Mouse (Mus musculus): ENCODE measurements at regions not wholly inside any gene's neighbourhood (a gene's known extent, or its start where the extent isn't known, plus 50 kb on each side); places are given as distances from the start of the nearest gene placed in this dataset.
A peak's percentile ranks its signal among the peaks of the same experiment; 100 is the strongest.

DNA sequence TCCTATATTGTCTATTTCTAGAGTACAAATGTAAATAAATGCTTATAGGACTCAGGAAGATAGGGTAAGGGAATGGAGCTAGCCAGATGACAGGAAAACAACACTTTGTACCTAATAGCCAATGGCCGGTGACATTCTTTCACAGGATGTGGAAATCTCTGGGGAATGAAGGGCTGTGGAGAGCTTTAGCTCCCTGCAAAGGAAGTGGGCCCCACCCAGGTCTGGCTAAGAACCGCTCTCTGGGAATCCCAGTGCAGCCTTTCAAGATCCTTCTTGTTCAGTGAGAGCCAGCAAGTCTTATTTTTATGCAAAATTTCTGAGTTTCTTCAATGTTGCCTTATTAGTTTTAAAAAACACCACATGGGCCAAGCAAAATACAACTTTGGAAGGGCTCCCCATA, 54.7 kb upstream of the Pappa2 start:
- DNase-seq: peak; percentile 57

GRCm38 (mm10) chr1:159036371-159036770, 56.1 kb upstream of the Pappa2 start:
- no peak for DNase-seq

DNA sequence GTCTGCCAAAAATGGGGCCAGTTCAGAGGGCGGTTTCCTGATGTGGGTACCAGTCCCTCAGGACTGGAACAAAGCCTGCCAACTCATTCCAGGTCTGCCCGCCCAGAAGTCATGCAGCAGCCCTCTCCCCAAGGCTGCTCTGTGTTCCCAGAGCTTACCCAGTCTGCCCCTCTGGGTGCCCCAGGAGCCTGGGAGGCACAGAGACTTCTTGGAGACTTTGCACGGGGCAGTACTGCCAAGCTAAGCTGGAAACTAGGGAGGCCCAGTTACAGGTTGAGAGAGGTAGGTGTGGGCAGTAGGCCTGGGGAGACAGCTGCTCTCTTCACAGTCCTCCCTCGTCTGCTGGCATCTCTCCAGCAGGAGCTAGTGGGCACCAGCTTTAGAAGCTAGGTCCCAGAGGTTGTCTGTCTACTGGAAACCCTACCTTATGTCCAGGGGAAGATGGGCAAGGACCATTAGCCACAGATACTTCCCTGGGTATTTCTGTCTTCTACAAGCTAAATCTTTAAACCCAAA, 65.6 kb upstream of the Pappa2 start:
- no peak for DNase-seq

- DNase-seq: peak; percentile 8
Observed at GRCm38 (mm10) chr1:159065024-159065423, 84.7 kb upstream of the Pappa2 start.

DNA sequence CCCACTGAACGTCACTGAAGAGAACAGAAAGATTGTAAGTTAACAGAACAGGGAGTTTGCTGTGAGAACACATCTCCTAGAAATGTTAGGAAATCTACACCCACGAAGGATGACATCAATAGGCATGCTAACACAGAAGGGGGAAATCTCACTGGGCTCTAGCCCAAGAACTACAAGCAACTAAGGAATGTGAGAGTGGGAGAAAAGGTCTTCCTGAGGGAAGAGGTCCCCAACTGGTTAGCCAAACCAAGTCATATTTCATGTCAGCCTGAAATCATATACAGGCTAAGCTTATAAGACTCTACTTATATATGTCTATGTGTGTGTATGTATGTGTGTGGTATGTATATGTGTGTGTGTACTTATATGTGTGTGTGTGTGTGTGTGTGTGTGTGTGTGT, 118.9 kb upstream of the Pappa2 start:
- peak; percentile 11 for DNase-seq

GRCm38 (mm10) chr1:159122201-159122600, 109.9 kb upstream of the Cop1 start:
- DNase-seq: no peak

GRCm38 (mm10) chr1:159124874-159125273, 107.2 kb upstream of the Cop1 start:
- no peak for DNase-seq

- peak; percentile 84 for DNase-seq
Observed at GRCm38 (mm10) chr1:159135301-159135700, 96.8 kb upstream of the Cop1 start.

- DNase-seq: no peak
Observed at GRCm38 (mm10) chr1:159147788-159148497, 84.2 kb upstream of the Cop1 start.

- DNase-seq: no peak
Observed at GRCm38 (mm10) chr1:159148498-159149187, 83.5 kb upstream of the Cop1 start.

DNA sequence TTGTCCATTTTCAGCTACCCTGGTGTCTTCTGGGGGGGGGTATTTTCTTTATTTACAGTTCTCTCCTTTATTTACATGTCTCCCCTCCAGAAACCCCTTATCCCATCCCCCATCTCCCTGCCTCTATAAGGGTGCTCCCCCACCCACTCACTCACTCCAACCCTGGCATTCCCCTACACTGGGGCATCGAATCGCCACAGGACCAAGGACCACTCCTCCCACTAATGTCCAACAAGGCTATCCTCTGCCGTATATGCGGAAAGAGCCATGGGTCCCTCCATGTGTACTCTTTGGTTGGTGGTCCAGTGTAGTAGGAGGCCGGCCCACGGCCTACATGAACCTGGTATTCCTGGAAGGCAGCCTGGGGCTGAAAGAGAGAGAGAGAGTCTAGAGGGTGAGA, 82.9 kb upstream of the Cop1 start:
- DNase-seq: no peak

DNA sequence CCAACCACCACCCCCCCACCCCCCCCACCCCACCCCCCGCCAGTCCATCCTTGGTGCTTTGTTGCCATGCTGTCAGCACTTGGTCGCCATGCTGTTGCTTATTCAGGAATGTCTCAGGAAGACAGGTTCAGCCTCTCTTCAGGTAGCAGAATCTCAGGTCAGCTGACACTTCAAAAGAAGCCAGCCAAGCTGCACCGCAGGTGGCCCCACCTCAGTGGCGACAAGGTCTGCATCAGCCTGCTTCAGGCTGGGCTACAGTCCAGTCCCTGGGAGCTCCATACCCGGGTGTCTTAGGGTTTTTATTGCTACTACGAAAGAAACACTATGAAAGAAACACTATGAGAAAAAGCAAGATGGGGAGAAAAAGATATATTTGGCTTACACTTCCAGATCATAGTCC, 82.4 kb upstream of the Cop1 start:
- no peak for DNase-seq

DNA sequence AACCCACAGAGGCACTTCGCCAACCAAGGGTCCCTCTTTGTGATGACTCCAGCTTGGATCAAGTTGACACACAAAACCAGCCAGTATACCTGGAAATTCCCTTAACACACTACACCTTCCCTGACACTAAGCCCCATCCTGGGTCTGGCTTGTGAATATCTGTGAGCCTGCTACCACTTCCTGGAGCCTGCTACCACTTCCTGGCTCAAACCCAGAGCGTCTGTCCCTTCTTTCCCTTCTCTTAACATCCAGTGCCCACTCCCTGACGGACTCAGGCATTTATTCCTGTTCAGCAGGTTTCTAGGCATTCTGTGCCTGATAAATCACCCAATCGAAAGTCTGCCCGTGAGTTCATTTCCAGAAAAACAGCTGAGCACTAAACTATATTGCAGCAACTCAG, 81.8 kb upstream of the Cop1 start:
- DNase-seq: no peak

DNA sequence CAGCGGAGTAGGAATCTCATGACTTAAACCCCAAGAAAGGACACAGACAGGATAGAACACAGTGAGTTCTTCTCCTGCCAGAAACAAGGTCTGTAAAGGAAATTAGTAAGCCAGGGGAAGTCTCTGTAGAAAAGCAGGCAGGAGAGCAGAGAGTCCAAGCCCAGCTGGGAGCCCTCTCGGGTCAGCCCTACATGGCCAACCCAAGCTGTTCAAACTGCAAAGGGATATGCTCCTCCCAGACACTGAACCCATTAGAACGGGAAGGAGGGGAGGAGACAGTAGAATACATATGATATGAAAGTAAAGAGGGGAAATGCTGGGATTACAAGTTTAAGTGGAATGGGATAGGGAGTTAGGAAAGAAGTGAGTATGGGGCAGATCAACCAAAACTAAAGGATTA, 75.7 kb upstream of the Cop1 start:
- DNase-seq: peak; percentile 8

GRCm38 (mm10) chr1:159160035-159160960, 71.8 kb upstream of the Cop1 start:
- DNase-seq: no peak

DNA sequence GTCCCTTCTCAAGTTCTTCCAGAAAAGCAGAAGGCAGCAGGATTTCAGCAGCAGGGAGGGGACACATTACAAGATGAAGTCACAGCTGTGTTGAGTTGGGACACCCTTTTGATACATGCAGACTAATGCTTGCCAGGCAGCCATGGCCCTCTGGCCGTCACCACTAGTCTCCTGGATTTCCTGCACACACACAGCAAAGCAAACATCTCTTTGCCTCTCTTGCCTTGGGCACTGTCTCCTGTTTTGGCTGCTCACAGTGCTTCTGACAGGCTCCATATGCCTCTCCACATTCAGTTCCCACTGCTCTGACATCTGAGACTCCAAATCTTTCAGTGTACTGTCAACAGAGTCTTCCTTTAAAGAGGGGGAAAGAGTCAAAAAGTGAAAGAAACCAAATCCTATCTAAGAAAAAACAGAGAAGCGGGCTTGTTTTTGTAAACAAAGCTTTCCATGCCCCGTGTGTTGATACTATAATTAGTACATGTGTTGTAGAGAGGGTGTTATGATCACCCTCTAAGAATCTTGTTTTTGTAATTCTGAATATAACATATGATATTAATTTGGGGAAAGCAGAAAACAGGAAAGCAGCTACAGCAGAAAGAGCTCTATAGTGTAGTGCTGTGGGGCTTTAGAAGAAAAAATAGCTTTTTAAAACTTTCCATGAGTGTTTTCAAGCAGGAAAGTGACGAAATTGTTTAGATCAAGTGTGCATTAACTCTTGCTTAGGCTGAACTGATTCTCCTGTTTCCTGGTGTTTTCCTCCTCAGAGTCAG, 68.8 kb upstream of the Cop1 start:
- peak; percentile 37 for DNase-seq

- no peak for DNase-seq
Observed at GRCm38 (mm10) chr1:159182031-159182430, 50.1 kb upstream of the Cop1 start.

All from heart, postnatal 4 days (tissue).